In genomic region chr7:142442081-142442907, GRCm38 (mm10) we compare ENCODE assay signal across 12 mouse cellular contexts. TPM values are rescaled to one million over a fixed set of nuclear protein-coding genes. Genes with fewer than 3 reads are reported as not detected.
DNase-seq lines count a peak whose midpoint lies in the region; ATAC-seq and TF ChIP-seq lines count a peak whose summit lies in the region.
"Had no signal": no experiment of that assay in that cellular context is flagged by ENCODE, and none has a peak within 500 bp of the region (broad histone marks: within the 10 kb centered on the region; RNA-seq: fewer than 3 reads in every experiment).

No protein-coding gene starts in this region.

- no peaks in the 10 kb centered on the region for H3K27me3 ChIP-seq in intestine, embryonic 16.5 days (replicated peaks; ENCODE audit: control insufficient read depth, insufficient read depth, low read length)
- no peaks in the 10 kb centered on the region for H3K27me3 ChIP-seq in intestine, postnatal 0 days (replicated peaks; ENCODE audit: control insufficient read depth, insufficient read depth, low read length)
- H3K27me3 ChIP-seq: forebrain, embryonic 15.5 days; Patski had no signal

- H3K4me3 ChIP-seq in intestine, embryonic 16.5 days (ENCODE audit: low read length): no peak overlapping the region
- no peak overlapping the region for H3K4me3 ChIP-seq in intestine, postnatal 0 days (ENCODE audit: low read depth, low read length)
- H3K4me3 ChIP-seq: forebrain, embryonic 15.5 days had no signal

- TF ChIP-seq CTCF in intestine, postnatal 0 days (IDR thresholded peaks at IDR 0.05; ENCODE audit: low read depth): no peak

- no peak overlapping the region for H3K4me2 ChIP-seq in intestine, embryonic 16.5 days (ENCODE audit: low read depth, low read length)
- H3K4me2 ChIP-seq in intestine, postnatal 0 days (replicated peaks; ENCODE audit: low read depth): no peak overlapping the region
- H3K4me2 ChIP-seq: forebrain, embryonic 15.5 days had no signal

- WGBS in intestine, embryonic 16.5 days: 65% methylated on average over 9 of the region's 9 CpGs
- 71% methylated on average over 9 of the region's 9 CpGs for WGBS in intestine, postnatal 0 days

- peak; percentile 41 for DNase-seq in MEL-GATA-1-ER (ENCODE audit: extremely low read depth, low read depth)
- DNase-seq in gastrocnemius, postnatal 25 days: peak; percentile 76
- DNase-seq in neural tube, embryonic 10.5 days (ENCODE audit: extremely low spot score, low spot score): no peak
- no peak for DNase-seq in Muller cell, postnatal 12 days (ENCODE audit: inconsistent ontology term)
- DNase-seq: cerebellum, adult 2 months had no signal

- H3K9ac ChIP-seq in intestine, embryonic 16.5 days (ENCODE audit: low read depth, low read length): peak overlapping the region; percentile 11; the same call in 1 of the 2 replicates
- H3K9ac ChIP-seq in intestine, postnatal 0 days (ENCODE audit: low read depth, low read length): no peak overlapping the region
- H3K9ac ChIP-seq: forebrain, embryonic 15.5 days had no signal

- H3K36me3 ChIP-seq in intestine, embryonic 16.5 days (ENCODE audit: control insufficient read depth, insufficient read depth, low read length): no peaks in the 10 kb centered on the region
- no peaks in the 10 kb centered on the region for H3K36me3 ChIP-seq in intestine, postnatal 0 days (ENCODE audit: control insufficient read depth, insufficient read depth)
- H3K36me3 ChIP-seq: forebrain, embryonic 15.5 days had no signal

- H3K9me3 ChIP-seq in intestine, embryonic 16.5 days (ENCODE audit: control insufficient read depth, low read length): no peaks in the 10 kb centered on the region
- H3K9me3 ChIP-seq in intestine, postnatal 0 days (ENCODE audit: control insufficient read depth): no peaks in the 10 kb centered on the region
- H3K9me3 ChIP-seq: forebrain, embryonic 15.5 days had no signal

- H3K27ac ChIP-seq in intestine, embryonic 16.5 days (ENCODE audit: low read length): no peak overlapping the region
- H3K27ac ChIP-seq in intestine, postnatal 0 days (ENCODE audit: low read depth, low read length): no peak overlapping the region
- H3K27ac ChIP-seq: forebrain, embryonic 15.5 days had no signal

- peaks cover 17% of the 10 kb centered on the region for H3K4me1 ChIP-seq in intestine, embryonic 16.5 days (ENCODE audit: control insufficient read depth, insufficient read depth, low read length)
- no peaks in the 10 kb centered on the region for H3K4me1 ChIP-seq in intestine, postnatal 0 days (replicated peaks; ENCODE audit: control insufficient read depth, insufficient read depth, low read length)
- H3K4me1 ChIP-seq: forebrain, embryonic 15.5 days had no signal

- no peak for ATAC-seq in intestine, embryonic 16.5 days
- ATAC-seq in intestine, postnatal 0 days: no peak
- ATAC-seq in megakaryocyte progenitor cell, adult 5-6 weeks (replicated peaks; ENCODE audit: poor library complexity): peak; percentile 78
- ATAC-seq in cerebellum, adult (ENCODE audit: insufficient number of reproducible peaks, low FRiP score, low TSS enrichment): no peak
- ATAC-seq: forebrain, embryonic 15.5 days; Patski had no signal

RNA-seq across cellular contexts. Expression of gene Tnni2, which starts 0.7 kb away (rescaled TPM):
- 4.3 and 4.7 TPM in 2 replicates for polyA plus RNA-seq in intestine, embryonic 16.5 days (2015; fragmentation: Nextera tagmentation; extraction: Ambion mirVana)
- polyA plus RNA-seq in intestine, postnatal 0 days (2015; fragmentation: Nextera tagmentation; extraction: Ambion mirVana): 1.9 and 2.4 TPM in 2 replicates
- total RNA-seq in gastrocnemius, postnatal 25 days (2021): over 10,000 TPM; 16,193 to 17,938 TPM
- 6.0 and 8.0 TPM in 2 replicates for total RNA-seq in megakaryocyte progenitor cell, adult 5-6 weeks (2015)
- 2.4 and 7.7 TPM in 2 replicates for total RNA-seq in megakaryocyte progenitor cell, adult 5-6 weeks (2017)

RNA-seq across cellular contexts. Expression of gene Syt8, which starts 7.6 kb away (rescaled TPM):
- 8.8 and 10.4 TPM in 2 replicates for polyA plus RNA-seq in intestine, embryonic 16.5 days (2015; fragmentation: Nextera tagmentation; extraction: Ambion mirVana)
- polyA plus RNA-seq in intestine, postnatal 0 days (2015; fragmentation: Nextera tagmentation; extraction: Ambion mirVana): 0.60 and 1.3 TPM in 2 replicates
- not detected for total RNA-seq in gastrocnemius, postnatal 25 days (2021)
- total RNA-seq in megakaryocyte progenitor cell, adult 5-6 weeks (2015): not detected in 2 replicates
- not detected in 2 replicates for total RNA-seq in megakaryocyte progenitor cell, adult 5-6 weeks (2017)
- polyA plus RNA-seq: cerebellum, adult 2 months; forebrain, embryonic 15.5 days; limb, embryonic 11.5 days had no signal

RNA-seq across cellular contexts. Expression of gene Lsp1, which starts 18.3 kb away (rescaled TPM):
- polyA plus RNA-seq in intestine, embryonic 16.5 days (2015; fragmentation: Nextera tagmentation; extraction: Ambion mirVana): 125 and 134 TPM in 2 replicates
- polyA plus RNA-seq in intestine, postnatal 0 days (2015; fragmentation: Nextera tagmentation; extraction: Ambion mirVana): 55.2 and 61.8 TPM in 2 replicates
- 10 to 100 TPM; 43.2 to 60.3 TPM for total RNA-seq in gastrocnemius, postnatal 25 days (2021)
- total RNA-seq in megakaryocyte progenitor cell, adult 5-6 weeks (2015): 45.9 and 75.5 TPM in 2 replicates
- total RNA-seq in megakaryocyte progenitor cell, adult 5-6 weeks (2017): 65.5 and 67.5 TPM in 2 replicates

RNA-seq across cellular contexts. Expression of gene Ctsd, which starts 54.5 kb away (rescaled TPM):
- 395 and 444 TPM in 2 replicates for polyA plus RNA-seq in intestine, embryonic 16.5 days (2015; fragmentation: Nextera tagmentation; extraction: Ambion mirVana)
- 479 and 496 TPM in 2 replicates for polyA plus RNA-seq in intestine, postnatal 0 days (2015; fragmentation: Nextera tagmentation; extraction: Ambion mirVana)
- 100 to 1,000 TPM; 317 to 434 TPM for total RNA-seq in gastrocnemius, postnatal 25 days (2021)
- 115 and 133 TPM in 2 replicates for total RNA-seq in megakaryocyte progenitor cell, adult 5-6 weeks (2015)
- total RNA-seq in megakaryocyte progenitor cell, adult 5-6 weeks (2017): 129 and 170 TPM in 2 replicates

RNA-seq across cellular contexts. Expression of gene Tnnt3, which starts 56.3 kb away (rescaled TPM):
- 2.1 and 3.2 TPM in 2 replicates for polyA plus RNA-seq in intestine, embryonic 16.5 days (2015; fragmentation: Nextera tagmentation; extraction: Ambion mirVana)
- 3.0 TPM in 2 replicates for polyA plus RNA-seq in intestine, postnatal 0 days (2015; fragmentation: Nextera tagmentation; extraction: Ambion mirVana)
- over 10,000 TPM; 28,170 to 31,317 TPM for total RNA-seq in gastrocnemius, postnatal 25 days (2021)
- 0.20 TPM in 1 of 2 replicates, not detected in the other for total RNA-seq in megakaryocyte progenitor cell, adult 5-6 weeks (2015)
- not detected in 2 replicates for total RNA-seq in megakaryocyte progenitor cell, adult 5-6 weeks (2017)

Comparison
In these comparisons a context has a peak if more than half of its experiments do, and no peak if none do; other contexts are left out.
1. DNase-seq: peak in MEL-GATA-1-ER (single experiment) and gastrocnemius, postnatal 25 days (single experiment); none in neural tube, embryonic 10.5 days (single experiment) and Muller cell, postnatal 12 days (single experiment).
2. RNA of gene Tnni2, which starts 0.7 kb away (total RNA-seq): 16,193 to 17,938 TPM in gastrocnemius, postnatal 25 days; 2.4 to 8.0 TPM in megakaryocyte progenitor cell, adult 5-6 weeks; every median in the first group is over 1,000 times any median in the second.